Mouse (Mus musculus): ENCODE data around the gene Btbd3. TPM values are rescaled to one million over a fixed set of nuclear protein-coding genes. Genes with fewer than 3 reads are reported as not detected.
"Not testable (repeated sequence)": the region's sequence is repeated elsewhere in the genome, so short reads cannot be mapped to it uniquely, and the experiment has no call there.

Gene Btbd3
- polyA plus RNA-seq, 1 experiment from 2014 or later = 17.3 TPM

DNA sequence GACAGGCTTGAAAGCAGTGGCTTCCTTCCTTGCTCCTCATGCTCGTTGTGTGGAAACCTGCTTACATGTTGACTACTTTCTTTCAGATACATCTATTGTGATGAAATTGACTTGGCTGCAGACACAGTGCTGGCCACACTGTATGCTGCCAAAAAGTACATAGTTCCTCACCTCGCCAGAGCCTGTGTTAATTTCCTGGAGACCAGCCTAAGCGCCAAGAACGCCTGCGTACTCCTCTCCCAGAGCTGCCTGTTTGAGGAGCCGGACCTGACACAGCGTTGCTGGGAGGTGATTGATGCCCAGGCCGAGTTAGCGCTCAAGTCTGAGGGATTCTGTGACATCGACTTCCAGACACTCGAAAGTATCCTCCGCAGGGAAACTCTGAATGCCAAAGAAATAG, 27.0 kb downstream of the Btbd3 start:
- no peaks in the 10 kb centered on the region for H3K27me3 ChIP-seq (ENCODE audit: low read depth, poor library complexity, severe bottlenecking)

GRCm38 (mm10) chr2:138283856-138284255, 27.5 kb downstream of the Btbd3 start:
- peaks cover 68% of the 10 kb centered on the region for H3K36me3 ChIP-seq
- no peak for DNase-seq (ENCODE audit: low spot score)
- 96% methylated on average over 15 of the region's 15 CpGs for WGBS

More for the DNA sequence above, 27.0 kb downstream of the Btbd3 start:
- Histone ChIP-seq H3K27ac (replicated peaks) (no peak overlapping the region), H3K4me1 (peaks cover 22% of the 10 kb centered on the region), H3K4me3 (no peak overlapping the region), H3K36me3 (peaks cover 68% of the 10 kb centered on the region), H3K9me3 (replicated peaks) (no peaks in the 10 kb centered on the region; the same call in 1 of the 2 replicates)
- 94% methylated on average over 12 of the region's 12 CpGs for WGBS
- DNase-seq (ENCODE audit: low spot score) = no peak

GRCm38 (mm10) chr2:138285811-138286210, 29.4 kb downstream of the Btbd3 start:
- no peaks in the 10 kb centered on the region for H3K4me1 ChIP-seq
- no peaks in the 10 kb centered on the region for H3K27me3 ChIP-seq (ENCODE audit: low read depth, poor library complexity, severe bottlenecking)
- no peak for DNase-seq (ENCODE audit: low spot score)
- H3K9me3 ChIP-seq (replicated peaks) = no peaks in the 10 kb centered on the region; the same call in 1 of the 2 replicates
- H3K36me3 ChIP-seq = peaks cover 64% of the 10 kb centered on the region
- H3K4me3 ChIP-seq = no peak overlapping the region
- no peak overlapping the region for H3K27ac ChIP-seq (replicated peaks)
- 91% methylated on average over 4 of the region's 4 CpGs for WGBS

More at GRCm38 (mm10) chr2:138283856-138284255, 27.5 kb downstream of the Btbd3 start:
- no peak overlapping the region for H3K4me3 ChIP-seq
- no peak overlapping the region for H3K27ac ChIP-seq (replicated peaks)
- no peaks in the 10 kb centered on the region; the same call in 1 of the 2 replicates for H3K9me3 ChIP-seq (replicated peaks)
- peaks cover 17% of the 10 kb centered on the region for H3K4me1 ChIP-seq
- no peaks in the 10 kb centered on the region for H3K27me3 ChIP-seq (ENCODE audit: low read depth, poor library complexity, severe bottlenecking)

DNA sequence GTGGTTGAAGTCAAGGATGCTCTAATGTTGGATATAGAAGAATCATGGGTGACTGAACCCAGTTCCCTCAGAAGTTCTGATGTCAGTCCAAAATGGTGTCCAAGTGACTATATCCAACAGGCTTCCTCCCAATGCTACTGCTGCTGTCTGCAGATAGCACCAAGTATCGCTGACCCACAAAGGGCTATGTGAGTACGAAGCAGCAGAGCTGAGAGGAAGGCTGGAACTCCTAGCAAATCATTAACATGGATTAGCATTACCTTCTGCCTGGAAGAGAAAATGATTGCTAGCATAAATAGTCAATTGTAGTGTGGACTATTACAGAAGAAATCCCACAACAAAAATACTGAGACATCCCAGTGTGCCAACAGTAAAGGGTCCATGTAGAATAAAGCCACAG, 33.8 kb downstream of the Btbd3 start:
- Histone ChIP-seq H3K27ac (replicated peaks) (no peak overlapping the region), H3K4me3 (no peak overlapping the region), H3K27me3 (ENCODE audit: low read depth, poor library complexity, severe bottlenecking) (no peaks in the 10 kb centered on the region), H3K4me1 (no peaks in the 10 kb centered on the region), H3K9me3 (replicated peaks) (no peaks in the 10 kb centered on the region; the same call in 1 of the 2 replicates), H3K36me3 (peaks cover 27% of the 10 kb centered on the region)
- WGBS = 95% methylated on average over 2 of the region's 2 CpGs
- DNase-seq (ENCODE audit: low spot score) = no peak

DNA sequence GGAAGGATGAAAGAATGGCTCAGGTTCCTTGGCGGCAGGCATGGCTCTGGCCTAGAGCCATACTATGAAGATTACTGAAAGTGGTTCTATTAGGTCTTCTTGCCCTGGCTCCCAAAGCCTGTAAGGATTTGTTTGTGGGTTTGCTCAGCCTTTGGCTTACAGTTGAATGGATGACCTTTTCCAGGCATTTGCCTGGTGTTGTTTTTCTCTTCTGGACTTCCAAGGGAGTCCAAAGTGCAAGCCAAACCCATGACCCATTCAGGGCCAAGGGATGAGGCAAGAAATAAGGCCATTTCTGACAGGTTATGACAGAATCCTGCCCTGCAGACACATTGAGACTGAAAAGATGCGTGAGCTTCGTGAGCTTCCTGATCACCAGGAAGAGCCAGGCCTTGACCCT, 37.9 kb downstream of the Btbd3 start:
- Histone ChIP-seq H3K9me3 (replicated peaks) (no peaks in the 10 kb centered on the region), H3K4me3 (no peak overlapping the region), H3K4me1 (no peaks in the 10 kb centered on the region), H3K36me3 (no peaks in the 10 kb centered on the region), H3K27me3 (ENCODE audit: low read depth, poor library complexity, severe bottlenecking) (no peaks in the 10 kb centered on the region), H3K27ac (replicated peaks) (no peak overlapping the region)
- WGBS = 84% methylated on average over 3 of the region's 3 CpGs
- DNase-seq (ENCODE audit: low spot score) = no peak

GRCm38 (mm10) chr2:138306236-138306635, 49.9 kb downstream of the Btbd3 start:
- Histone ChIP-seq H3K27ac (replicated peaks) (no peak overlapping the region), H3K4me3 (no peak overlapping the region)
- no peak for DNase-seq (ENCODE audit: low spot score)

DNA sequence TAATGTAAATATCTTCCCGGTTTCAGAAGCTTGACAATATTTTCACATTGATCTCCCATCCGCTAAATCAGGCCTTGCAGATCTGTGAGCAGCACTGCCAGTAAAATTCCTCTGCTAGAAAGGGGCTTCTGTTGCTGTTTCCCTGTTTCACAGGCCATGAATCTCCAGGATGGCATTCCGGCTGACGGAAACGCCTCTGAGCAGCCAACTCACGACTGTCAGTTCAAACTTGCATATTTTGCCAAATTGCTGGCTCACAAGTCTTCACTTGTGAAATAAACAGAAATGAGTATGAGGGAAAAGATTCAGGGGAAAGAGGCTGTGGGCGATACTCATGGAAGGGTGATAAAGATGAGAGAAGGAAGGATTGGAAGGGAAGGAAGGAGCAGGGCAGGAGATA, 59.3 kb downstream of the Btbd3 start:
- no peak overlapping the region for H3K27ac ChIP-seq (replicated peaks)
- no peaks in the 10 kb centered on the region for H3K36me3 ChIP-seq
- no peaks in the 10 kb centered on the region for H3K9me3 ChIP-seq (replicated peaks)
- no peaks in the 10 kb centered on the region for H3K27me3 ChIP-seq (ENCODE audit: low read depth, poor library complexity, severe bottlenecking)
- DNase-seq (ENCODE audit: low spot score) = no peak
- H3K4me1 ChIP-seq = no peaks in the 10 kb centered on the region
- WGBS = 81% methylated on average over 7 of the region's 7 CpGs
- H3K4me3 ChIP-seq = no peak overlapping the region

More at GRCm38 (mm10) chr2:138306236-138306635, 49.9 kb downstream of the Btbd3 start:
- Histone ChIP-seq H3K27me3 (ENCODE audit: low read depth, poor library complexity, severe bottlenecking) (no peaks in the 10 kb centered on the region), H3K9me3 (replicated peaks) (no peaks in the 10 kb centered on the region), H3K4me1 (no peaks in the 10 kb centered on the region), H3K36me3 (no peaks in the 10 kb centered on the region)
- WGBS = 89% methylated on average over 2 of the region's 2 CpGs

DNA sequence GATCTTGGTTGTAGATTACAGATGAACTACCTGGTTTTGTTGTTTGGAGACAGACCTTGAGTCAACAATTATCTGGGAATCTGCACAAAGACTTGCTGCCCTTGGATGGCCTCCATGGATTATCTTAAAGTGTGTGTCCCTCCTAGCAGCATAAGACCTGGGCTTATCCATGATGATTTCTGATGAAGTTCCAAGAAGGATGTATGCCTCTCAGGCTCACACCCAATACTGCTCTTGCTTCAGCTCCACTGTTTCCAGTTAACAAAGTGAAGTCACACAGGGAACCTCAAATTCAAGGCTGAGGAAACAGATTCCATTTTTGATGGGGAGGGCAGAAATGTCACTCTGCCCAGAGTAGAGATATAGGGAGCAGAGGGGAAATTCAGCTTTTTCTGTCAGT, 64.0 kb downstream of the Btbd3 start:
- no peaks in the 10 kb centered on the region for H3K4me1 ChIP-seq
- H3K9me3 ChIP-seq (replicated peaks) = no peaks in the 10 kb centered on the region
- H3K27ac ChIP-seq (replicated peaks) = no peak overlapping the region
- no peaks in the 10 kb centered on the region for H3K36me3 ChIP-seq
- H3K27me3 ChIP-seq (ENCODE audit: low read depth, poor library complexity, severe bottlenecking) = no peaks in the 10 kb centered on the region
- no peak overlapping the region for H3K4me3 ChIP-seq
- no peak for DNase-seq (ENCODE audit: low spot score)

GRCm38 (mm10) chr2:138321041-138321481, 64.7 kb downstream of the Btbd3 start:
- Histone ChIP-seq H3K4me3 (no peak overlapping the region), H3K27me3 (ENCODE audit: low read depth, poor library complexity, severe bottlenecking) (no peaks in the 10 kb centered on the region), H3K36me3 (no peaks in the 10 kb centered on the region), H3K4me1 (no peaks in the 10 kb centered on the region), H3K9me3 (replicated peaks) (no peaks in the 10 kb centered on the region), H3K27ac (replicated peaks) (no peak overlapping the region)
- 88% methylated on average over 4 of the region's 4 CpGs for WGBS
- DNase-seq (ENCODE audit: low spot score) = no peak

DNA sequence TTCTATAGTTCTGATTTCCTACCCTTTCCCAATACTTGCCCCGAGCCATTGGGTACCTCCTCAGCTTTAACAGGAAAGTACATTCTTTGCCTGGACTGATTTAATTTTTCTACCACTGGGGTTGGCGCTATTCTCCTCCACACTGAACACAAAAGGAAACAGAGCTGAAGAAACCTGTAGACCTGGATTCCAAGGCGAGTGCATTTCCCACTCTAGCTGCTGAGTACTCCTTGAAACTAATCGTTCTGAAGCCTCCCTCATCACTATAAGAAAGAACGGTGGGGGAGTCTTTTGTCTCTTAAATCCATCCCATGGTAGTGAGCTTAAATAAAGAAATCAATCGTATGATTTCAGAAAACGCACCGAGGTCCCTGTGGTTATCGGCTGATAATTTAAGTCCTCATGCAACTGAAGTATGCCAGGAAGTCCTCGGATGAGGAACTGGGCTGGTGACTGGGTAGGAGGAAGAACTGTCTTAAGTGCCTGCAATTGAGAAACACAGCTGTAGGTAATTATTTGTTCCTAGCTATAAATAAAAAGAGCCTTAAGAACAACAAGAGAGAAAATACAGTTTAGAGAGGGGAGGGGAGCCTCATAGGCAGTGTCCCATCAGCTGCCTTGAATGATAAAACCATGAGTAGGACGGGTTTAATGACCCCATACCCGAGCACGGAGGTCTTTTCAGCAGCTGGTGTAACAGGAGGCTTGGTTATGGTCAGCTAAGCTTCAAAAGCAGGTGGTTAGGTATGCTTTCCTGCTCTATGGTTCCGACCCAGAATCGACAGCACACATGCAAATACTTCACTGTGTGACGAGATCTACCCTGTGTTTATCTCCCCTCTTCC, 66.1 kb downstream of the Btbd3 start:
- H3K4me1 ChIP-seq = no peaks in the 10 kb centered on the region
- WGBS = 82% methylated on average over 16 of the region's 16 CpGs
- H3K9me3 ChIP-seq (replicated peaks) = no peaks in the 10 kb centered on the region
- DNase-seq (ENCODE audit: low spot score) = no peak
- no peaks in the 10 kb centered on the region for H3K27me3 ChIP-seq (ENCODE audit: low read depth, poor library complexity, severe bottlenecking)
- H3K27ac ChIP-seq (replicated peaks) = no peak overlapping the region
- no peak overlapping the region for H3K4me3 ChIP-seq
- H3K36me3 ChIP-seq = no peaks in the 10 kb centered on the region

- WGBS = 71% methylated on average over 4 of the region's 4 CpGs
- Histone ChIP-seq H3K27me3 (ENCODE audit: low read depth, poor library complexity, severe bottlenecking) (no peaks in the 10 kb centered on the region), H3K27ac (replicated peaks) (no peak overlapping the region), H3K4me3 (no peak overlapping the region), H3K9me3 (replicated peaks) (no peaks in the 10 kb centered on the region), H3K4me1 (no peaks in the 10 kb centered on the region), H3K36me3 (no peaks in the 10 kb centered on the region)
- DNase-seq (ENCODE audit: low spot score) = no peak
These were observed 70.0 kb downstream of the Btbd3 start for GRCm38 (mm10) chr2:138326367-138326766.

DNA sequence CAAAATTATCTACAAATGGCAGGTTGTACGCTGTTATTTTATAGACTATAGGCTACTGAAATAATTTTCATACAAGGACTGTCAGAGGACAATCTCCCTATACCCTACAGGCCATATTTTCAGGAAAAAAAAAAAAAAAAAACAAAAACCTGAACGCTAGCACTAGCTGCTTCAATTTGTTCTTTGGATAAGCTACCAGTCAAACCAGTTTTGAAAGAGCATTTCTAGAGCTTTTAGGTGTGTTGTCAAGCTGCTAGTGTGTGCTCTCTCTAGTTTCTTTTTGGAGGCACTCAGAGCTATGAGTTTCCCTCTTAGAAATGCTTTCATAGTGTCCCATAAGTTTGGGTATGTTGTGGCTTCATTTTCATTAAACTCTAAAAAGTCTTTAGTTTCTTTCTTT, 77.8 kb downstream of the Btbd3 start:
- 82% methylated on average over 2 of the region's 2 CpGs for WGBS
- not testable (repeated sequence) for H3K27me3 ChIP-seq (ENCODE audit: low read depth, poor library complexity, severe bottlenecking); H3K27ac ChIP-seq (replicated peaks)

DNA sequence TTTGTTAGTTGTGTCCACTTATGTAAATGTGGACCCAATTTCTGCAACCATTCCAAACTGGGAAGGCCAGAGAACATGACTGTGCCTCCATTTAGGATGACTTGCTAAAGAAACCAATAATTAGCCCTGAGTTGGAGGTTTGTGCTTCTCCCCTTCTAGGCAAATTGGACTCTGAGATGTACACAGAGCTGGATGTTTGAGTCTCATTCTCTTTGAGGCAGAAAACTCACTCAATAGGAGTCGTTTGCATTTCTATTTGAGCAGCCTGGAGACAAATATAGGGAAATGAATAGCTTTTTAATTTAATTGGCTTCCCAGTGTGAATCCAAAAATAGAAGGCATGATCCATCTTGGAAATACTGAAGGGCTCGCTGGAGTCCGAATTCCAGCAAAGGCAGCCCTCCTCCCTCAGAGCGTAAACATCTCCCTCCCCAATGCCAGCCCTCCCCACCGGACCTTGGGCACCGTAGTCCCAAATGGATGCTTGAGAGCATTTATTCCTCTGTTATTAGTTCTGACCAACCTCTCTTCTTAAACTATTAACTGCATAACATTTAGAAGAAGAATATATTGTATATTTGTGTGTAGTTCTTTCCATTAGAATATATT, 81.6 kb downstream of the Btbd3 start:
- Histone ChIP-seq H3K4me1 (no peaks in the 10 kb centered on the region), H3K4me3 (no peak overlapping the region), H3K36me3 (no peaks in the 10 kb centered on the region), H3K27me3 (ENCODE audit: low read depth, poor library complexity, severe bottlenecking) (no peaks in the 10 kb centered on the region), H3K9me3 (replicated peaks) (no peaks in the 10 kb centered on the region), H3K27ac (replicated peaks) (no peak overlapping the region)
- no peak for DNase-seq (ENCODE audit: low spot score)
- WGBS = 75% methylated on average over 6 of the region's 6 CpGs

More for the DNA sequence above, 77.8 kb downstream of the Btbd3 start:
- H3K4me3 ChIP-seq; H3K36me3 ChIP-seq; DNase-seq (ENCODE audit: low spot score); H3K4me1 ChIP-seq; H3K9me3 ChIP-seq (replicated peaks): not testable (repeated sequence)
